Mouse (Mus musculus) small intestine, adult 2 months (tissue): ENCODE measurements around the gene Ppp1r14b. TPM values are rescaled to one million over a fixed set of nuclear protein-coding genes. Genes with fewer than 3 reads are reported as not detected.
A peak's percentile ranks its signal among the peaks of the same experiment; 100 is the strongest.

Source experiments
- H3K27ac ChIP-seq: fragments of 200-500 bp; 2 replicates; pipeline ENCODE4 v1.5.1; 2012; ENCODE audit warnings: low read depth, low read length, control low read depth, inconsistent platforms; ENCODE audit not compliant: insufficient read depth
- H3K27me3 ChIP-seq: fragments of 200-500 bp; 2 replicates; pipeline ENCODE4 v1.6.1; 2012; ENCODE audit warnings: mild to moderate bottlenecking, moderate library complexity, low read length, inconsistent platforms; ENCODE audit not compliant: control insufficient read depth, insufficient read depth
- H3K36me3 ChIP-seq: fragments of 200-500 bp; 2 replicates; pipeline ENCODE4 v1.6.1; 2012; ENCODE audit warnings: mild to moderate bottlenecking, low read length, control low read depth, inconsistent platforms; ENCODE audit not compliant: control insufficient read depth, insufficient read depth
- H3K4me1 ChIP-seq: fragments of 200-500 bp; 2 replicates; pipeline ENCODE4 v1.6.1; 2012; ENCODE audit warnings: low read length, inconsistent platforms, mixed read lengths; ENCODE audit not compliant: control insufficient read depth, insufficient read depth, insufficient read length
- H3K4me3 ChIP-seq: fragments of 200-500 bp; 2 replicates; pipeline ENCODE4 v1.5.1; 2012; ENCODE audit warnings: low read depth, mild to moderate bottlenecking, control low read depth, inconsistent platforms, low read length, moderate library complexity
- CTCF ChIP-seq: fragments of 200-500 bp; IDR thresholded peaks from 2 replicates; pipeline ENCODE4 v1.5.1; 2012; ENCODE audit warnings: low read depth, mild to moderate bottlenecking, control low read depth, inconsistent platforms, low read length, moderate library complexity, mixed read lengths; ENCODE audit not compliant: insufficient replicate concordance, insufficient read length; ENCODE audit errors: extremely low read depth
- POLR2A ChIP-seq: fragments of 200-500 bp; IDR thresholded peaks from 2 replicates; pipeline ENCODE4 v1.6.1; 2012; ENCODE audit warnings: low read depth, mild to moderate bottlenecking, control low read depth, inconsistent platforms, low read length, moderate library complexity
- WGBS: fragments of 180-500 bp; shearing (Covaris S2); methylation state at CpG from one replicate; pipeline ENCODE4 v1.1.7; 2018; 5-methylcytosine and 5-hydroxymethylcytosine counted together
- polyA plus RNA-seq: library from polyadenylated mRNA; depleted of rRNA; stranded (reverse); fragments of >200 nt; gene quantifications from 2 replicates; pipeline ENCODE4 v1.2.3, GENCODE M21; 2012

Ppp1r14b gene
- polyA plus RNA-seq, 1 experiment: 100 TPM

GRCm38 (mm10) chr19:6970460-6971085 is 4.2 kb upstream of the Ppp1r14b start:
- Histone ChIP-seq H3K4me1 (peaks cover 32% of the 10 kb centered on the region), H3K27me3 (no peaks in the 10 kb centered on the region), H3K36me3 (peaks cover 14% of the 10 kb centered on the region), H3K4me3 (peak overlapping the region; percentile 92), H3K27ac (peak overlapping the region; percentile 84)
- 13% methylated on average over 11 of the region's 11 CpGs for WGBS
- no peak for TF ChIP-seq POLR2A

- Histone ChIP-seq H3K27me3 (no peaks in the 10 kb centered on the region), H3K4me3 (no peak overlapping the region), H3K27ac (peak overlapping the region; percentile 84; the same call in 1 of the 2 replicates), H3K36me3 (peaks cover 3% of the 10 kb centered on the region), H3K4me1 (peaks cover 26% of the 10 kb centered on the region)
- WGBS: 41% methylated on average over 6 of the region's 6 CpGs
- TF ChIP-seq CTCF (no peak), POLR2A (no peak)
Measured at GRCm38 (mm10) chr19:6971644-6972043, 3.1 kb upstream of the Ppp1r14b start.

- no peak overlapping the region for H3K4me3 ChIP-seq
- peaks cover 2% of the 10 kb centered on the region for H3K36me3 ChIP-seq
- TF ChIP-seq POLR2A (no peak), CTCF (no peak)
- H3K27ac ChIP-seq: no peak overlapping the region
- peaks cover 23% of the 10 kb centered on the region for H3K4me1 ChIP-seq
- H3K27me3 ChIP-seq: no peaks in the 10 kb centered on the region
- 70% methylated on average over 13 of the region's 13 CpGs for WGBS
Measured at GRCm38 (mm10) chr19:6972247-6972917, 2.4 kb upstream of the Ppp1r14b start.

GRCm38 (mm10) chr19:6973581-6974190 is 1.1 kb upstream of the Ppp1r14b start:
- TF ChIP-seq POLR2A: no peak
- no peak for TF ChIP-seq CTCF
- Histone ChIP-seq H3K27ac (peak overlapping the region; percentile 29), H3K36me3 (peaks cover 11% of the 10 kb centered on the region), H3K27me3 (no peaks in the 10 kb centered on the region), H3K4me1 (peaks cover 26% of the 10 kb centered on the region), H3K4me3 (peak overlapping the region; percentile 69)
- WGBS: 36% methylated on average over 12 of the region's 12 CpGs

GRCm38 (mm10) chr19:6975537-6976521 is 1.1 kb downstream of the Ppp1r14b start, which contains the start of gene Plcb3:
Gene Plcb3, minus strand, starts transcription at chr19:6976470.
- Histone ChIP-seq H3K4me1 (peaks cover 23% of the 10 kb centered on the region), H3K27ac (peak within 1 kb of the TSS; percentile 70), H3K27me3 (no peaks in the 10 kb centered on the region), H3K4me3 (peak within 1 kb of the TSS; percentile 69), H3K36me3 (peaks cover 11% of the 10 kb centered on the region)
- WGBS: under 1% methylated on average over 16 of the region's 16 CpGs
- TF ChIP-seq POLR2A: 0 out of 2 replicates have a peak, but pooled peaks have one; percentile 45
- TF ChIP-seq CTCF: peak; percentile 7; the same call in 1 of the 2 replicates

- H3K4me3 ChIP-seq: no peak overlapping the region
- H3K27ac ChIP-seq: peak overlapping the region; percentile 45
- no peaks in the 10 kb centered on the region for H3K27me3 ChIP-seq
- peaks cover 11% of the 10 kb centered on the region for H3K36me3 ChIP-seq
- peaks cover 18% of the 10 kb centered on the region for H3K4me1 ChIP-seq
- no peak for TF ChIP-seq POLR2A
- no peak for TF ChIP-seq CTCF
- 82% methylated on average over 13 of the region's 13 CpGs for WGBS
Measured at GRCm38 (mm10) chr19:6977759-6978638, 3.2 kb downstream of the Ppp1r14b start.
